Mouse (Mus musculus): ENCODE data around the gene Arl2bp.

The Arl2bp gene

GRCm38 (mm10) chr8:94695341-94695993 lies 29.1 kb downstream of the Arl2bp start:
- no peak for DNase-seq (ENCODE audit: low spot score in 2 of 2)

- peak in 1 of 2 experiments; percentile 54 for DNase-seq (ENCODE audit: low spot score in 2 of 2)
These were observed 29.6 kb downstream of the Arl2bp start, which contains the start of gene Pllp for GRCm38 (mm10) chr8:94695994-94696384. Gene Pllp, minus strand, starts transcription at chr8:94696278.

DNA sequence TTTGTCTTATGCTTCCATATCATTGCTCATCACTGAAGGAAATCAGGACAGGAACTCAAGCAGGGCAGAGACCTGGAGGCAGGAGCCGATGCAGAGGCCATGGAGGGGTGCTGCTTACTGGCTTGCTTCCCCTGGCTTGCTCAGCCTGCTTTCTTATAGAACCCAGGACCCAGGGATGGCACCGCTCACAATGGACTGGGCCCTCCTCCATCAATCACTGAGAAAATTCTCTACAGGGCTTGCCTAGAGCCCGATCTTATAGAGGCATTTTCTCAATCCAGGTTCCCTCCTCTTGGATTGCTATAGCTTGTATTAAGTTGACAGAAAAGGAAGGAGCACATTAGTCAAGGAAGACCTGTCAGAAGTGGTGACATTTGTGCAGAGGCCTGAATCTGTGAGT lies 30.2 kb downstream of the Arl2bp start:
- no peak for DNase-seq (ENCODE audit: low spot score in 2 of 2)

DNA sequence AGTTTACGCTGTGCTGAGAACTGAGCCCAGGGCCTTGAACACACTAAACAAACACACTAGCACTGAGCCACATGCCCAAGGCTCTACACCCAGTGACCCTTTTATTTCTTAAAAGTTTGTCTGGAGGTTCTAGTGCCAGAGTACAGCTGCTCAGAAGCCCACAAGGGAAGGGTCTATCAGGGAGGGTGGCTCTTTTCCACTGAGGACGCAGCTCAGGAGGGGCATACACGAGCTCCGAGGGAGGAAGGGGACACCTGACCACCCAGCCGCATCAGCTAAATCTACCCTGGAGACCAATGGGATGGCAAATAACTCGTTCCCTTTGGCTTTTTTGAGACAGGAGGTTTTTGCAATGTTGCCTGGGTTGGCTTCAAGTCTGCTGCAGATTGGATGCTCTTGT lies 31.6 kb downstream of the Arl2bp start:
- no peak for DNase-seq (ENCODE audit: low spot score in 2 of 2)

DNA sequence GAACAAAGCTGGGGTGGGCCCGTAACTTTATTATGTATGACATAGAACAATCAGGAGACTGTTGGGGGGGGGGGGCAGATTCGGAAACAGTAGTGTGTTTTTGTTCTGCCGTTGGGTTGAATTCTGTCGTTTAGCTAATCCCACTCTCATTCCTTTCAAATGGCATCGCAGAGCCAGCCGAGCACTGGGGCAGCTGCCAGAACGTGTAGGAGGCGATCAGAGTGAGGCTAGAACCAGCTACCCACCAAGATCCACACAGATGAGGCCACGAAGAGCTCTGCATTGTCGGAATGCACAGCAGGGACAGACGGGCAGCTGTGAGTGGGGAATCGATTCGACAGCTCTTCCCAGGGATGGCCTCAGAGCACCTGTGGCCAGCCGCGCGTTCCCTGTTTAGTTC lies 33.0 kb downstream of the Arl2bp start:
- no peak for DNase-seq (ENCODE audit: low spot score in 2 of 2)

- no peak for DNase-seq (ENCODE audit: low spot score in 2 of 2)
These were observed 34.1 kb downstream of the Arl2bp start for GRCm38 (mm10) chr8:94700421-94700935.

GRCm38 (mm10) chr8:94702156-94702555 lies 35.8 kb downstream of the Arl2bp start:
- DNase-seq (ENCODE audit: low spot score in 2 of 2), result no peak

DNA sequence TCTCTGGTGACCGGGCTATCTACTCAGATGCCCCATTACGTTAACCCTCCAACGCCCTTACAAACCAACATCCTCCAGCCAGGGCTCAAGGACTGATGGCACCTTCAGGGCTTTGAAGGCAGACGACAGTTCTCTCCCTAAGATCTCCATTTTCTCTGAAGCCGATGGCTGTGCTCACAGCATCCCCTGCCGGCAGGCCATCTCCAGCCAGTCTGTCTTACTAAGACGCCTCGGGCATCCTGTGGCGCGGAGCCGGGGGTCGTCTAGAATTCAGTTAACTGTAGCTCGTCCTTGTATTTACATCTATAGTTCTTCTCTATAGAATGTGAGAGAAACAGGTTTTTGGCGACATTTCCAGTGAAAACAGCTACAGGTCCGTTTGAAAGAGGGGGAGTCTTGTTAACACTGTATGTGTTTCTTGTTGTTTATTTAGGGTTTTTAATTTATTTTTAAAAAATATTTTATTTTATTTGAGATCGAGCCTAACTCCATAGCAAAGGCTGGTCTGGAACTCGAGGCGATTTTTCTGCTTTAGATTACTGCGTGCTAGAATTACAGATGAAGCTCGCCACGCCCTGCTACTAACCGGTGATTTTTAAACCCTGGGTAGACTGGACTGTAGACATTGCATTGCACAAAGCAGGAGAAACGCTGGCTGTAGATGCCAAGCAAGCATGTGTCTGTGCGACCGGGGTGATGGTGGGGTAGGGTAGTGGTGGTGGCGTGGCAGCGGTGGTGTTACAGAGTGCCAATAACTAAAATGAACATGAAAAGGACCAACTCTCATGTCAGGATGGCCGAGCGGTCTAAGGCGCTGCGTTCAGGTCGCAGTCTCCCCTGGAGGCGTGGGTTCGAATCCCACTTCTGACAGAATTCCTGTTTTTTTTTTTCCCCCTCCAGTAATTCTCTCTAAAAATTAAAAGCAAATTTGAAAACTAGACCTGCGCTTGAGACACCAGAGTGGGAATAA lies 36.7 kb downstream of the Arl2bp start:
- peak in 1 of 2 experiments; percentile 88 for DNase-seq (ENCODE audit: low spot score in 2 of 2)

GRCm38 (mm10) chr8:94703972-94704668 lies 37.7 kb downstream of the Arl2bp start:
- peak; percentile 92 to 100 for DNase-seq (ENCODE audit: low spot score in 2 of 2)

DNA sequence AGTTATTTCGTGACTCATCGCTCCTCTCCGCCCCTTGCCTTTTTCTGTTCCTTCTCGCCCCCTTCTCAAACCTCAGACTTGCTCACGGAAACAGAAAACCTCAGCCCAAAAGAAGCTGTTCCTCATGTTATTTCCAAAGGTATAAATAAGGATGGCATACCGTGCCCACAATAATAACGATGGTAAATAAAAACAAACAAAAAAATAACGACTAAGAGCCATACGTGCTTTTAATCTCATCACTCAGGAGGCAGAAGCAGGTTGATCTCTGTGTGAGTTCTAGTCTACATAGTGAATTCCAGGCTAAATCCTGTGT lies 38.2 kb downstream of the Arl2bp start:
- no peak for DNase-seq (ENCODE audit: low spot score in 2 of 2)

- DNase-seq (ENCODE audit: low spot score in 2 of 2), result no peak
These were observed 39.3 kb downstream of the Arl2bp start for GRCm38 (mm10) chr8:94705581-94706245.

GRCm38 (mm10) chr8:94706732-94707395 lies 40.5 kb downstream of the Arl2bp start:
- DNase-seq (ENCODE audit: low spot score in 2 of 2), result no peak

DNA sequence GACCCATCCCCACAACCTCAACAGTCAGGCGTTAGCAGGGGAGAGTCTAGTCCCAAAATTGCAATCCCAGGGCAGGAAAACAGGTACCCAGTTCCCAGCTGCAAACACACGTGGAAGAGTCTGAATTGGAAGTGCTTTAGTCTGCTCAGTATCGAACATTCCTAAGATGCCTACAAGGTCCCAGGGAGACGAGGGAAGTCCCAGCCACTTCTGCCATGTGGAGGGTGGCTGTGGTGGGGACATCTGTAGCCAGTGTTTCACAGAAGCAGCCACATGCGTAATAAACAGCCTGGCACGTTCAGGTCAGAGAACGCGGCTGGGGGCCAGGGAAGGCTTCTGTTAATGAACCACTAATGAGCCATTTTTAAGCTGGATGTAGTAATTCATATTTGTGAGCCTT lies 43.9 kb downstream of the Arl2bp start:
- DNase-seq (ENCODE audit: low spot score in 2 of 2), result no peak

GRCm38 (mm10) chr8:94711160-94711718 lies 44.8 kb downstream of the Arl2bp start:
- DNase-seq (ENCODE audit: low spot score in 2 of 2), result no peak

DNA sequence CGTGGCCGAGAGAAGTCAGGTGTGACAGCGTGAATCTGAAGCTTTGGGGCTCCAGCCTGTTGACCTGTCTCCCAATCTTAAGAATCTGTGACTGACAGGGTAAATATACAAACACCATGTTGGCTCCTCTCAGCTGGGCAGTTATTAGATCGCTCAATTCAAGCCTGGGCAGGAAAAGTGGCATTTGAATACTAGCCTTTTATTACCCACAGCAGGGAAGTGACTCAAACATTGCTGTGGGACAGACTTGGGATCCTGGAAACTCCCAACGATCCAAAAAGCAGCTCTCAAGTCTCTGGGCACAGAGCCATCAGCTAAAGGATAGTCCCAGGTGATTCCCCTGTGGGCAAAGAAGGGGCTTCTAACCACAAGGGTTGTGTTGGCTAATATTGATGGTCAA lies 48.2 kb downstream of the Arl2bp start:
- DNase-seq (ENCODE audit: low spot score in 2 of 2), result no peak

GRCm38 (mm10) chr8:94715871-94716270 lies 49.5 kb downstream of the Arl2bp start:
- DNase-seq (ENCODE audit: low spot score in 2 of 2), result no peak

- DNase-seq (ENCODE audit: low spot score in 2 of 2), result no peak
These were observed 50.4 kb downstream of the Arl2bp start for GRCm38 (mm10) chr8:94716841-94717240.
